Mouse (Mus musculus) CH12.LX (cell line): ENCODE data around the gene Eef1g. TPM values are rescaled to one million over a fixed set of nuclear protein-coding genes. Genes with fewer than 3 reads are reported as not detected.
"Not testable (repeated sequence)": the region's sequence is repeated elsewhere in the genome, so short reads cannot be mapped to it uniquely, and the experiment has no call there.

ENCODE experiments used
- DNase-seq: peaks from one replicate; pipeline ENCODE4 v3.0.0-alpha.2; 2013; ENCODE audit errors: extremely low read depth
- H3K27ac ChIP-seq: 2 replicates; pipeline ENCODE4 v1.5.1; 2012; ENCODE audit warnings: low read depth, mild to moderate bottlenecking, control low read depth, moderate library complexity; ENCODE audit not compliant: insufficient read depth
- H3K27me3 ChIP-seq: replicated peaks from 2 replicates; pipeline ENCODE3; 2012; ENCODE audit warnings: inconsistent platforms
- H3K36me3 ChIP-seq, 2 experiments: replicated peaks in 1 of 2; 2 replicates each; pipeline versions ENCODE3 to v1.6.1; 2012; ENCODE audit warnings: inconsistent platforms in 1 of 2, low read length in 1 of 2, mild to moderate bottlenecking in 1 of 2, mixed read lengths in 1 of 2, moderate library complexity in 1 of 2; ENCODE audit not compliant: control insufficient read depth in 1 of 2, insufficient read depth in 1 of 2
- H3K4me1 ChIP-seq, 2 experiments: 2 replicates each; pipeline ENCODE4 v1.6.1; 2012; ENCODE audit warnings: inconsistent platforms in 1 of 2, moderate library complexity in 1 of 2; ENCODE audit not compliant: insufficient read depth in 2 of 2, control insufficient read depth in 1 of 2
- H3K4me2 ChIP-seq: 2 replicates; pipeline ENCODE4 v1.6.1; 2012; ENCODE audit warnings: low read depth, mild to moderate bottlenecking, control low read depth; ENCODE audit not compliant: poor library complexity, insufficient read depth, severe bottlenecking
- H3K4me3 ChIP-seq, 3 experiments: fragments of 150-350 bp in 1 of 3; sonication (generic) in 1 of 3; replicated peaks in 1 of 3; 2 replicates each; pipeline versions ENCODE3 to v1.5.1; 2011 to 2012; ENCODE audit warnings: low read depth in 2 of 3, low read length in 2 of 3, mild to moderate bottlenecking in 2 of 3, moderate library complexity in 2 of 3, control low read depth in 1 of 3, improper control_type of control experiment in 1 of 3, inconsistent platforms in 1 of 3, mixed read lengths in 1 of 3; ENCODE audit not compliant: poor library complexity in 1 of 3
- H3K79me2 ChIP-seq: replicated peaks from 2 replicates; pipeline ENCODE4 v1.6.1; 2012; ENCODE audit warnings: mild to moderate bottlenecking, moderate library complexity; ENCODE audit not compliant: control insufficient read depth, poor library complexity, insufficient read depth, severe bottlenecking; ENCODE audit errors: extremely low read depth
- H3K9ac ChIP-seq: 2 replicates; pipeline ENCODE4 v1.6.1; 2012; ENCODE audit warnings: low read depth, mild to moderate bottlenecking, control low read depth, moderate library complexity; ENCODE audit not compliant: insufficient read depth
- H3K9me3 ChIP-seq: replicated peaks from 2 replicates; pipeline ENCODE3; 2012; ENCODE audit warnings: low read length, inconsistent platforms, mixed read lengths
- BHLHE40 ChIP-seq: IDR thresholded peaks from 2 replicates; pipeline ENCODE4 v1.6.1; 2011; ENCODE audit warnings: mild to moderate bottlenecking, low read depth, low read length, improper control_type of control experiment
- CHD1 ChIP-seq: IDR thresholded peaks from 2 replicates; pipeline ENCODE4 v1.6.1; 2012; ENCODE audit warnings: low read depth, low read length, improper control_type of control experiment, inconsistent platforms
- CHD2 ChIP-seq: IDR thresholded peaks from 2 replicates; pipeline ENCODE4 v1.6.1; 2011; ENCODE audit warnings: low read length, improper control_type of control experiment
- CTCF ChIP-seq, 2 experiments: IDR thresholded peaks in 1 of 2; conservative IDR thresholded peaks in 1 of 2; 2 replicates each; pipeline ENCODE4 v1.5.1; 2011 to 2012; ENCODE audit warnings: low read depth in 2 of 2, low read length in 2 of 2, improper control_type of control experiment in 1 of 2, inconsistent platforms in 1 of 2, mild to moderate bottlenecking in 1 of 2, moderate library complexity in 1 of 2
- EP300 ChIP-seq: IDR thresholded peaks from 2 replicates; pipeline ENCODE4 v1.6.1; 2011; ENCODE audit warnings: low read length, improper control_type of control experiment
- ETS1 ChIP-seq: conservative IDR thresholded peaks from 2 replicates; pipeline ENCODE4 v1.6.1; 2012; ENCODE audit warnings: low read depth, mild to moderate bottlenecking, inconsistent platforms, low read length, improper control_type of control experiment, moderate library complexity
- IRF4 ChIP-seq: IDR thresholded peaks from 2 replicates; pipeline ENCODE4 v1.6.1; 2014; ENCODE audit warnings: low read depth, mild to moderate bottlenecking, inconsistent platforms, low read length, improper control_type of control experiment
- JUN ChIP-seq: IDR thresholded peaks from 2 replicates; pipeline ENCODE4 v1.6.1; 2011; ENCODE audit warnings: low read depth, mild to moderate bottlenecking, low read length, improper control_type of control experiment, moderate library complexity; ENCODE audit not compliant: insufficient read depth
- JUND ChIP-seq: conservative IDR thresholded peaks from 2 replicates; pipeline ENCODE4 v1.6.1; 2011; ENCODE audit warnings: low read depth, low read length, improper control_type of control experiment
- KAT2A ChIP-seq: IDR thresholded peaks from 2 replicates; pipeline ENCODE4 v1.6.1; 2012; ENCODE audit warnings: low read length, improper control_type of control experiment, inconsistent platforms; ENCODE audit not compliant: insufficient replicate concordance
- MAX ChIP-seq: IDR thresholded peaks from 2 replicates; pipeline ENCODE4 v1.6.1; 2011; ENCODE audit warnings: low read length, improper control_type of control experiment
- MAZ ChIP-seq: IDR thresholded peaks from 2 replicates; pipeline ENCODE4 v1.6.1; 2012; ENCODE audit warnings: low read depth, mild to moderate bottlenecking, inconsistent platforms, low read length, improper control_type of control experiment, moderate library complexity
- MEF2A ChIP-seq: IDR thresholded peaks from 2 replicates; pipeline ENCODE4 v1.6.1; 2014; ENCODE audit warnings: low read depth, mild to moderate bottlenecking, inconsistent platforms, low read length, improper control_type of control experiment, borderline replicate concordance
- NELFE ChIP-seq: IDR thresholded peaks from 2 replicates; pipeline ENCODE4 v1.6.1; 2011; ENCODE audit warnings: low read depth, low read length, improper control_type of control experiment
- POLR2A ChIP-seq: IDR thresholded peaks from 2 replicates; pipeline ENCODE4 v1.6.1; 2011; ENCODE audit warnings: low read depth, mild to moderate bottlenecking, improper control_type of control experiment, low read length
- RAD21 ChIP-seq: IDR thresholded peaks from 2 replicates; pipeline ENCODE4 v1.6.1; 2011; ENCODE audit warnings: low read depth, mild to moderate bottlenecking, low read length, improper control_type of control experiment, moderate library complexity
- TBP ChIP-seq: conservative IDR thresholded peaks from 2 replicates; pipeline ENCODE4 v1.6.1; 2011; ENCODE audit warnings: low read depth, low read length, improper control_type of control experiment
- TCF12 ChIP-seq: IDR thresholded peaks from 2 replicates; pipeline ENCODE4 v1.6.1; 2014; ENCODE audit warnings: low read depth, mild to moderate bottlenecking, inconsistent platforms, low read length, improper control_type of control experiment
- dilution Hi-C: fragments of 300-500 bp; cut with MboI; formaldehyde crosslinking; loops from 2 replicates; pipeline ENCODE4 v1.14.3; 2020; ENCODE audit warnings: low sequenced_read_pairs; ENCODE audit not compliant: extremely low pct_unique_long_range_greater_than_20kb, extremely low pct_ligation_motif_present
- in situ Hi-C: fragments of 300-500 bp; cut with MboI; formaldehyde crosslinking; loops from 3 replicates; pipeline ENCODE4 v1.14.3; 2019; ENCODE audit warnings: low sequenced_read_pairs, low pct_ligation_motif_present, low pct_unique_long_range_greater_than_20kb, mixed read lengths
- polyA plus RNA-seq: library from polyadenylated mRNA; unstranded; fragments of >175 nt; gene quantifications from 2 replicates; pipeline ENCODE4 v1.2.1, GENCODE M21; 2012; ENCODE audit warnings: low read depth; ENCODE audit not compliant: insufficient read length
- total RNA-seq, 2 experiments: library from RNA; depleted of rRNA; stranded (reverse); fragments of 300-350 nt in 1 of 2; fragments of >200 nt in 1 of 2; gene quantifications; 2 replicates each; pipeline ENCODE4 v1.2.3; 2012 to 2014

Gene Eef1g
- total and polyA plus RNA-seq, 3 experiments, result 1,172 to 1,511 (median 1,294) TPM

DNA sequence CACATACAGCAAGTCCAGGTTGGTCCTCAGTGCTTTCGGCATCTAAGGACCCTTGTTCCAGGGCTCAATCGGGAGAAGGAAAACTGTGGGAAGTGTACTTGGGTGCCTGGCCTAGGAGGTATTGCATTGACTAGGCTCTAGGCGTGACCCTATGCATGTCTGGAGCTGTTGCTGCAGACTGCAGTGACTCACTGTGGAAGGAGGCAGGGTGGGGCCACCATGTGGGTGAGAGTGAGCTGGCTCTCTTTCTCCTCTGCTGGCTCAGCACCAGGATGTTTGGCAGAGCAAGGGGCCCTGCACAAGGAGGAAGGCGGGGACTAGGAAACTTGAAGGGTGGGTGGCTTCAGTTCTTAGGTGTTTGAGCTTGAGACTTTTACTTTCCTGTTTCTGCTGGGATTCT is 30.7 kb downstream of the Eef1g start (continued):
- peak; percentile 88 for TF ChIP-seq MAZ

DNA sequence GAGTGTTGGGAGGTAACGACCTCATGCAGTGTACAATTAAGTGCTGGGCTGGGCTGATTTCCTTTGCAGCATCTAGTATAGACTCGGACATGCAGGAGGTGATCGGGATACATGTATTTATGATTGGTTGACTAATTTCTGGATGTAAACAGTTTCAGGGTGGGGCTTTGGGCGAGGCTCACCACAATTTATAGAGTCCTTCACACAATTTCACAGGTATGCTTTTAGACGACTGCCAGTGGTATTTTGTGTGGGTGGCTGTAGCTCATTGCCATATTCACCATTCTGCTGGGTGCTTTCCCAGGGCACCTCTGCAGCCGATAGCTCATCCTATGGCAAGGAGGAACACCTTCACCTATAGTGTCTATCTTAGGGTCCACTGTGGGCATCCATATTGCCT is 31.7 kb downstream of the Eef1g start:
- dilution Hi-C loops (no loop called here), in situ Hi-C loops (loop anchor here (10.0 kb wide), 1 partner anchor 56 kb away; no protein-coding TSS in a partner anchor)
- Histone ChIP-seq H3K9ac (0 out of 2 replicates have a peak overlapping the region, but pooled peaks have one; percentile 17), H3K4me1 (peaks cover 24 to 57% of the 10 kb centered on the region in 2 experiments), H3K27me3 (no peaks in the 10 kb centered on the region), H3K4me3 (no peak overlapping the region), H3K79me2 (peaks cover 62% of the 10 kb centered on the region)
- TF ChIP-seq POLR2A (no peak), NELFE (no peak)
- TF ChIP-seq, all 38 proteins: peak for 0
- Histone ChIP-seq H3K4me2 (peak overlapping the region; percentile 45), H3K27ac (0 out of 2 replicates have a peak overlapping the region, but pooled peaks have one; percentile 88), H3K36me3 (peaks cover 26 to 38% of the 10 kb centered on the region in 2 experiments), H3K9me3 (no peaks in the 10 kb centered on the region)
- DNase-seq, result no peak

DNA sequence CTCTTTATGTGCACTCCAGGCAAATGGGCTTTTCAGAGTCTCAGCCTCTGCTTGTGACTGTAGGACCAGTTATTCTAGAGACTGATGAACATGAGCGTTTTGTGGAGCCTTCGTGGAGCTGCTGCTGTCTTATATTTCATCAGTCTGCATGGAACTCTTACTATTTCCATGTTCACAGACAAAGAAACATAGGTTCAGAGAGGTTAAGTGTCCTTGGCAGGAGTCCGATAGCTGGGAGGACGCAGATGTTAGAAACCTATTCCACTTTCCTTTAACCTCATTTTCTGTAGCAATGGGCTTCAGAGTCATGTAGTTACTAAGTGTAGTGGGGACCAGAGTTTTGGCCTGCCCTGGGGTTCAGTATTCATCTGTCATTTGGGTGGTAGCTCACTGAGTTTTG is 32.4 kb downstream of the Eef1g start:
- dilution Hi-C loops, result no loop called here

DNA sequence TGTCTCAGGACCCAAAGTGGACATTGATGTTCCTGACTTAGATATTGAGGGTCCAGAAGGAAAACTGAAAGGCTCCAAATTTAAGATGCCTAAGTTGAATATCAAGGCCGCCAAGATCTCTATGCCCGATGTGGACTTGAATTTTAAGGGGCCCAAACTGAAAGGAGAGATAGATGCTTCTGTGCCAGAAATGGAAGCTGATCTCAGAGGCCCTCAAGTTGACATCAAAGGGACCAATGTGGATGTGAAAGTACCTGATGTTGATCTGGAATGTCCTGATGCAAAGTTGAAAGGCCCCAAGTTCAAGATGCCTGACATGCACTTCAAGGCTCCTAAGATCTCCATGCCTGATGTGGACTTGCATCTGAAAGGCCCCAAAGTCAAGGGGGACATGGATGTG is 40.1 kb downstream of the Eef1g start:
- Histone ChIP-seq H3K27ac (peak overlapping the region; percentile 68), H3K4me1 (peaks cover 8 to 17% of the 10 kb centered on the region in 2 experiments), H3K9ac (peak overlapping the region; percentile 49; the same call in 1 of the 2 replicates), H3K4me2 (peak overlapping the region; percentile 55; the same call in 1 of the 2 replicates), H3K4me3 (peak overlapping the region in 1 of 3 experiments; percentile 6), H3K36me3 (peaks cover 15 to 26% of the 10 kb centered on the region in 2 experiments)
- H3K79me2 ChIP-seq, DNase-seq, in situ Hi-C loops, H3K27me3 ChIP-seq, dilution Hi-C loops: not testable (repeated sequence)
- TF ChIP-seq ETS1 (peak; percentile 20; the same call in 1 of the 2 replicates), EP300 (peak; percentile 72; the same call in 1 of the 2 replicates), TCF12 (peak; percentile 51; the same call in 1 of the 2 replicates), IRF4 (peak; percentile 79), CHD2 (peak; percentile 48; the same call in 1 of the 2 replicates), MEF2A (peak; percentile 99), JUND (peak; percentile 73), BHLHE40 (0 out of 2 replicates have a peak, but pooled peaks have one; percentile 17), JUN (peak; percentile 95)
- TF ChIP-seq, all 38 proteins: peak for 9; not testable (repeated sequence) for 29
- not testable (repeated sequence) for H3K9me3 ChIP-seq

More for the DNA sequence above, 32.4 kb downstream of the Eef1g start:
- no peak overlapping the region for H3K4me3 ChIP-seq
- peaks cover 28 to 39% of the 10 kb centered on the region in 2 experiments for H3K36me3 ChIP-seq
- TF ChIP-seq KAT2A (no peak), TBP (no peak), CHD1 (no peak), MAX (no peak), RAD21 (no peak), CTCF (conservative IDR thresholded peaks at IDR 0.05 in 1 of 2, IDR thresholded peaks at IDR 0.05 in 1 of 2; ENCODE audit: low read depth in 2 of 2, low read length in 2 of 2) (no peak)
- no peak overlapping the region for H3K27ac ChIP-seq
- no peak overlapping the region for H3K9ac ChIP-seq
- peaks cover 58% of the 10 kb centered on the region for H3K79me2 ChIP-seq
- peaks cover 22 to 51% of the 10 kb centered on the region in 2 experiments for H3K4me1 ChIP-seq
- H3K4me2 ChIP-seq, result 0 out of 2 replicates have a peak overlapping the region, but pooled peaks have one; percentile 45
- in situ Hi-C loops, result loop anchor here (10.0 kb wide), 1 partner anchor 56 kb away; no protein-coding TSS in a partner anchor
- no peaks in the 10 kb centered on the region for H3K27me3 ChIP-seq
- no peaks in the 10 kb centered on the region for H3K9me3 ChIP-seq
- DNase-seq, result no peak
